Comparison of ENCODE assay signal across 28 mouse cellular contexts in genomic region chr9:22405414-22405813, GRCm38 (mm10). TPM values are rescaled to one million over a fixed set of nuclear protein-coding genes. Genes with fewer than 3 reads are reported as not detected.
DNase-seq lines count a peak whose midpoint lies in the region; ATAC-seq and TF ChIP-seq lines count a peak whose summit lies in the region.
"Had no signal": no experiment of that assay in that cellular context is flagged by ENCODE, and none has a peak within 500 bp of the region (broad histone marks: within the 10 kb centered on the region; RNA-seq: fewer than 3 reads in every experiment).

No protein-coding gene starts in this region.

- no peak overlapping the region for H3K4me2 ChIP-seq in embryonic facial prominence, embryonic 14.5 days (ENCODE audit: low read depth, low read length)
- H3K4me2 ChIP-seq in lung, embryonic 15.5 days, result peak overlapping the region; percentile 10; the same call in 1 of the 2 replicates
- H3K4me2 ChIP-seq: embryonic facial prominence, embryonic 13.5 days; heart, embryonic 12.5 days; heart, embryonic 15.5 days; hindbrain, embryonic 13.5 days had no signal

- no peaks in the 10 kb centered on the region for H3K27me3 ChIP-seq in embryonic facial prominence, embryonic 14.5 days (replicated peaks; ENCODE audit: control insufficient read depth, insufficient read depth, low read length)
- no peaks in the 10 kb centered on the region for H3K27me3 ChIP-seq in embryonic facial prominence, embryonic 10.5 days (replicated peaks; ENCODE audit: low read depth, poor library complexity, severe bottlenecking)
- H3K27me3 ChIP-seq in lung, embryonic 15.5 days, result no peaks in the 10 kb centered on the region
- H3K27me3 ChIP-seq: embryonic facial prominence, embryonic 13.5 days; heart, embryonic 12.5 days; heart, embryonic 15.5 days; hindbrain, embryonic 13.5 days had no signal

- 74% methylated on average over 3 of the region's 3 CpGs for WGBS in embryonic facial prominence, embryonic 14.5 days
- WGBS in embryonic facial prominence, embryonic 10.5 days, result 78% methylated on average over 3 of the region's 3 CpGs
- 39% methylated on average over 3 of the region's 3 CpGs for WGBS in lung, embryonic 15.5 days
- WGBS in lung, adult 2 months, result 46% methylated on average over 3 of the region's 3 CpGs

- no peaks in the 10 kb centered on the region for H3K4me1 ChIP-seq in embryonic facial prominence, embryonic 14.5 days (ENCODE audit: control insufficient read depth, insufficient read depth, low read length)
- no peaks in the 10 kb centered on the region for H3K4me1 ChIP-seq in embryonic facial prominence, embryonic 10.5 days
- H3K4me1 ChIP-seq in lung, embryonic 15.5 days, result no peaks in the 10 kb centered on the region
- H3K4me1 ChIP-seq in lung, adult 2 months (ENCODE audit: control insufficient read depth, insufficient read depth, low read length), result no peaks in the 10 kb centered on the region
- H3K4me1 ChIP-seq: embryonic facial prominence, embryonic 13.5 days; heart, embryonic 12.5 days; heart, embryonic 15.5 days; hindbrain, embryonic 10.5 days; hindbrain, embryonic 13.5 days had no signal

- H3K27ac ChIP-seq in embryonic facial prominence, embryonic 14.5 days (replicated peaks; ENCODE audit: low read depth, low read length), result no peak overlapping the region; the same call in 1 of the 2 replicates
- no peak overlapping the region for H3K27ac ChIP-seq in embryonic facial prominence, embryonic 10.5 days (replicated peaks)
- H3K27ac ChIP-seq in lung, embryonic 15.5 days, result peak overlapping the region; percentile 88
- H3K27ac ChIP-seq: embryonic facial prominence, embryonic 13.5 days; heart, embryonic 15.5 days; hindbrain, embryonic 10.5 days; hindbrain, embryonic 13.5 days had no signal

- no peak overlapping the region for H3K4me3 ChIP-seq in embryonic facial prominence, embryonic 14.5 days (ENCODE audit: low read depth, low read length)
- H3K4me3 ChIP-seq in embryonic facial prominence, embryonic 10.5 days, result no peak overlapping the region
- no peak overlapping the region for H3K4me3 ChIP-seq in lung, embryonic 15.5 days
- H3K4me3 ChIP-seq in lung, adult 2 months (replicated peaks; ENCODE audit: extremely low read depth, low read depth, low read length), result no peak overlapping the region
- H3K4me3 ChIP-seq: embryonic facial prominence, embryonic 13.5 days; heart, embryonic 12.5 days; heart, embryonic 15.5 days; hindbrain, embryonic 10.5 days; hindbrain, embryonic 13.5 days had no signal

- ATAC-seq in embryonic facial prominence, embryonic 14.5 days (ENCODE audit: low read depth), result no peak; the same call in 1 of the 2 replicates
- peak; percentile 73 for ATAC-seq in lung, embryonic 15.5 days (ENCODE audit: borderline replicate concordance, extremely low read depth, low FRiP score, low TSS enrichment)
- no peak for ATAC-seq in frontal cortex, adult (ENCODE audit: low TSS enrichment)
- ATAC-seq: forebrain, embryonic 14.5 days; forebrain, postnatal 0 days; hindbrain, embryonic 16.5 days had no signal

- TF ChIP-seq CTCF in lung, adult 2 months (IDR thresholded peaks at IDR 0.05; ENCODE audit: insufficient read depth, low read length), result no peak

- no peak overlapping the region for H3K9ac ChIP-seq in embryonic facial prominence, embryonic 14.5 days (ENCODE audit: low read depth, low read length)
- no peak overlapping the region for H3K9ac ChIP-seq in lung, embryonic 15.5 days
- H3K9ac ChIP-seq: embryonic facial prominence, embryonic 13.5 days; forebrain, postnatal 0 days; heart, embryonic 12.5 days; heart, embryonic 15.5 days; hindbrain, embryonic 13.5 days had no signal

- no peaks in the 10 kb centered on the region for H3K9me3 ChIP-seq in embryonic facial prominence, embryonic 14.5 days (ENCODE audit: control insufficient read depth, low read length)
- H3K9me3 ChIP-seq in embryonic facial prominence, embryonic 10.5 days, result no peaks in the 10 kb centered on the region
- H3K9me3 ChIP-seq in lung, embryonic 15.5 days, result no peaks in the 10 kb centered on the region
- H3K9me3 ChIP-seq: embryonic facial prominence, embryonic 13.5 days; heart, embryonic 12.5 days; heart, embryonic 15.5 days; hindbrain, embryonic 10.5 days; hindbrain, embryonic 13.5 days had no signal

- TF ChIP-seq POLR2A in lung, adult 2 months (IDR thresholded peaks at IDR 0.05; ENCODE audit: borderline replicate concordance, extremely low read depth, low read depth, low read length), result no peak

- peak; percentile 75 for DNase-seq in embryonic facial prominence, embryonic 14.5 days (ENCODE audit: low spot score)
- DNase-seq in embryonic facial prominence, embryonic 10.5 days (ENCODE audit: low spot score), result no peak
- DNase-seq in lung, adult 2 months, result no peak
- DNase-seq in lung, postnatal 25 days (ENCODE audit: low spot score), result peak; percentile 50
- no peak for DNase-seq in lung, postnatal 10 days
- DNase-seq in lung, postnatal 36 days, result peak; percentile 10
- DNase-seq: adrenal gland, adult 2 months; adrenal gland, postnatal 14 days; cerebellum, adult 11 months; cerebellum, adult 2 months; cerebellum, adult 9-11 months; cerebellum, postnatal 25 days; forebrain, postnatal 0 days; gastrocnemius, postnatal 25 days; heart, adult 18-20 months; heart, postnatal 10 days; heart, postnatal 36 days had no signal

- H3K36me3 ChIP-seq in embryonic facial prominence, embryonic 14.5 days (ENCODE audit: control insufficient read depth, insufficient read depth, low read length), result no peaks in the 10 kb centered on the region
- no peaks in the 10 kb centered on the region for H3K36me3 ChIP-seq in embryonic facial prominence, embryonic 10.5 days (replicated peaks)
- no peaks in the 10 kb centered on the region for H3K36me3 ChIP-seq in lung, embryonic 15.5 days
- H3K36me3 ChIP-seq: embryonic facial prominence, embryonic 13.5 days; heart, embryonic 12.5 days; heart, embryonic 15.5 days; hindbrain, embryonic 10.5 days; hindbrain, embryonic 13.5 days had no signal

RNA-seq across cellular contexts. Expression of gene 9530077C05Rik, which starts 5.9 kb away (rescaled TPM):
- 4.9 and 5.1 TPM in 2 replicates for polyA plus RNA-seq in embryonic facial prominence, embryonic 14.5 days (2014; fragmentation: Nextera tagmentation; extraction: Ambion mirVana)
- polyA plus RNA-seq in embryonic facial prominence, embryonic 10.5 days (2016; fragmentation: Nextera tagmentation; extraction: Ambion mirVana), result 6.2 and 6.8 TPM in 2 replicates
- 5.0 and 5.9 TPM in 2 replicates for polyA plus RNA-seq in lung, embryonic 15.5 days (2015; fragmentation: Nextera tagmentation; extraction: Ambion mirVana)
- 0.75 and 1.2 TPM in 2 replicates for polyA plus RNA-seq in lung, adult 2 months (2012; rRNA removed)

RNA-seq across cellular contexts. Expression of gene Anln, which starts 16.4 kb away (rescaled TPM):
- polyA plus RNA-seq in embryonic facial prominence, embryonic 14.5 days (2014; fragmentation: Nextera tagmentation; extraction: Ambion mirVana), result 38.7 and 46.2 TPM in 2 replicates
- 41.6 TPM in 2 replicates for polyA plus RNA-seq in embryonic facial prominence, embryonic 10.5 days (2016; fragmentation: Nextera tagmentation; extraction: Ambion mirVana)
- 56.4 and 57.4 TPM in 2 replicates for polyA plus RNA-seq in lung, embryonic 15.5 days (2015; fragmentation: Nextera tagmentation; extraction: Ambion mirVana)
- polyA plus RNA-seq in lung, adult 2 months (2012; rRNA removed), result 1.4 and 1.8 TPM in 2 replicates

RNA-seq across cellular contexts. Expression of gene Gm17545, which starts 48.7 kb away (rescaled TPM):
- not detected in 2 replicates for polyA plus RNA-seq in embryonic facial prominence, embryonic 14.5 days (2014; fragmentation: Nextera tagmentation; extraction: Ambion mirVana)
- not detected in 2 replicates for polyA plus RNA-seq in embryonic facial prominence, embryonic 10.5 days (2016; fragmentation: Nextera tagmentation; extraction: Ambion mirVana)
- not detected in 2 replicates for polyA plus RNA-seq in lung, embryonic 15.5 days (2015; fragmentation: Nextera tagmentation; extraction: Ambion mirVana)
- not detected in 2 replicates for polyA plus RNA-seq in lung, adult 2 months (2012; rRNA removed)
- polyA plus RNA-seq: adrenal gland, adult 2 months; cerebellum, adult 2 months; embryonic facial prominence, embryonic 13.5 days; forebrain, embryonic 11.5 days; forebrain, embryonic 14.5 days; forebrain, postnatal 0 days; gonadal fat pad, adult 2 months; heart, embryonic 12.5 days; heart, embryonic 15.5 days; hindbrain, embryonic 10.5 days; hindbrain, embryonic 13.5 days; hindbrain, embryonic 16.5 days had no signal

Comparison
In these comparisons a context has a peak if more than half of its experiments do, and no peak if none do; other contexts are left out.
1. DNase-seq: peak in embryonic facial prominence, embryonic 14.5 days (single experiment), lung, postnatal 25 days (single experiment) and lung, postnatal 36 days (single experiment); none in embryonic facial prominence, embryonic 10.5 days (single experiment), lung, adult 2 months (single experiment) and lung, postnatal 10 days (single experiment).
2. RNA of gene Anln, which starts 16.4 kb away (polyA plus RNA-seq): 56.4 to 57.4 TPM in lung, embryonic 15.5 days, 41.6 TPM in embryonic facial prominence, embryonic 10.5 days and 38.7 to 46.2 TPM in embryonic facial prominence, embryonic 14.5 days; 1.4 to 1.8 TPM in lung, adult 2 months; every median in the first group is over 10 times any median in the second.